Mouse (Mus musculus) lung, postnatal 0 days (tissue): ENCODE data around the gene Cdk4.

ENCODE experiments used
- CTCF ChIP-seq: IDR thresholded peaks from 2 replicates; pipeline ENCODE4 v1.5.1; 2016; ENCODE audit warnings: antibody characterized with exemption, mild to moderate bottlenecking
- EP300 ChIP-seq: IDR thresholded peaks from 2 replicates; pipeline ENCODE4 v1.6.1; 2016; ENCODE audit warnings: antibody characterized with exemption, mild to moderate bottlenecking, control low read depth

GRCm38 (mm10) chr10:127069281-127070189, 6.2 kb downstream of the Cdk4 start:
- no peak for TF ChIP-seq CTCF
- no peak for TF ChIP-seq EP300
